Mouse (Mus musculus): ENCODE measurements around the gene 4932415D10Rik.

The 4932415D10Rik gene

GRCm38 (mm10) chr10:82316482-82316881, at the start of gene 4932415D10Rik:
Gene 4932415D10Rik (minus strand): TSS chr10:82316582.
- DNase-seq (ENCODE audit: low spot score) = no peak

GRCm38 (mm10) chr10:82361911-82362310, 45.5 kb upstream of the 4932415D10Rik start:
- no peak for DNase-seq (ENCODE audit: low spot score)

- no peak for DNase-seq (ENCODE audit: low spot score)
These were observed 39.0 kb upstream of the 4932415D10Rik start for GRCm38 (mm10) chr10:82355401-82355800.

GRCm38 (mm10) chr10:82354083-82355010, 38.0 kb upstream of the 4932415D10Rik start, which contains the start of gene Gm4924:
Gene Gm4924 (plus strand): TSS chr10:82354255.
- DNase-seq (ENCODE audit: low spot score) = peak; percentile 84

GRCm38 (mm10) chr10:82329826-82330225, 13.4 kb upstream of the 4932415D10Rik start:
- DNase-seq (ENCODE audit: low spot score) = no peak

- DNase-seq (ENCODE audit: low spot score) = no peak
These were observed 3.8 kb upstream of the 4932415D10Rik start for GRCm38 (mm10) chr10:82320134-82320533.

GRCm38 (mm10) chr10:82296440-82296839, 19.9 kb downstream of the 4932415D10Rik start:
- no peak for DNase-seq (ENCODE audit: low spot score)

- DNase-seq (ENCODE audit: low spot score) = no peak
These were observed 59.1 kb downstream of the 4932415D10Rik start for GRCm38 (mm10) chr10:82257331-82257730.

- no peak for DNase-seq (ENCODE audit: low spot score)
These were observed 71.4 kb downstream of the 4932415D10Rik start for GRCm38 (mm10) chr10:82245021-82245420.

GRCm38 (mm10) chr10:82241401-82241788, 75.0 kb downstream of the 4932415D10Rik start:
- DNase-seq (ENCODE audit: low spot score) = no peak

- DNase-seq (ENCODE audit: low spot score) = peak; percentile 73
These were observed 75.5 kb downstream of the 4932415D10Rik start, which contains the start of gene Zfp938 for GRCm38 (mm10) chr10:82240742-82241400. Gene Zfp938 (minus strand): TSS chr10:82241280.
